Mouse (Mus musculus): Measurements from ENCODE around the gene Zfp740. TPM values are rescaled to one million over a fixed set of nuclear protein-coding genes. Genes with fewer than 3 reads are reported as not detected.
"Not testable (repeated sequence)": the region's sequence is repeated elsewhere in the genome, so short reads cannot be mapped to it uniquely, and the experiment has no call there.

Gene Zfp740
- polyA plus RNA-seq (2012; rRNA removed): 69.6 and 71.9 TPM in 2 replicates

DNA sequence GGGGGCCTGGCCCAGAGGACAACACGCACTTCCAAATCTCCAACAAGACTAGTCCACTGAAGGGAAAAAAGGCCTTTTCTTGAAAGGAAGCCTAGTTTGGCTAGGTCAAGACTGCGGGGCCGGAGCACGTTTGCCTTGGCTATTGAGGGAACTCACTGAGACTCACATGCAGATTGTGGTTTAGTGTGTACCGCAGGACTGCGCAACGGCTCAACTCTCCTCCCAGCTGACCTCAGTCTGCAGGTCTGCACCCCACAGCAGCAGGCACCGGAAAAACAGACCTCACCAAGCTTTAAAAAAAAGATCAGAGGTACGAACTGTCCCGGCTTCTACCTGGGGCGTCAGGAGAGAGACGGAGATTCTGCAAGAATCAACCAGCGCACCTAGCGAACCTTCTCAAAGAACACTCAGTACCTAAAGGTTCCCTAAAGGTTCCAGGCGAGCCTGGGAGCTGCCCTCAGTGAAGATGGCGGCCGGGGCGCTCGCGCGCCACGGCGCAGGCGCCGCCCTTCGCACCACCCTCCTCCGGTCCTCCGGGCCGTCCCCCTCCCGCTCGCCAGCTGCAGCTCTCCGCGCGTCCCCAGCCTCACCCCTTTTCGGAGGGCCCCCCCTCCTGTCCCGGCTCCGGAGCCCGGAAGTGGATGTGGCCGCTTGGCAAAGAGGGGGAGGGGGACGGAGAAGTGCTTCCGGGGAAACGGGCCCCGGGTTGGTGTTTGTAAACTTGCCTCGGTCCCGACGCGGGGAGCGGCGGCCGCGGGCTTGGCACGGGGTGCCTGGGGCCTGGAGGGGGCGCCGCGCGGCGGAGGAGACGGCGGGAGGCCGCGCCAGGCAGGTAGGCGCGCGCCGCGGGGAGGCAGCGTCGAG is at the start of gene Zfp740:
Gene Zfp740, plus strand, starts transcription at position 279 of the 864 bp plus-strand sequence.
- TF ChIP-seq CTCF (IDR thresholded peaks at IDR 0.05; ENCODE audit: borderline replicate concordance, control insufficient read depth, extremely low read depth, insufficient read depth, low read length, poor library complexity) (peak; percentile 55; the same call in 1 of the 2 replicates), POLR2A (IDR thresholded peaks at IDR 0.05; ENCODE audit: control insufficient read depth, extremely low read depth, insufficient read depth, low read length, poor library complexity) (peak; percentile 70)
- Histone ChIP-seq H3K4me1 (replicated peaks; ENCODE audit: control insufficient read depth, insufficient read depth, low read length) (peaks cover 29% of the 10 kb centered on the region), H3K27ac (ENCODE audit: control insufficient read depth, insufficient read depth, low read length) (peak within 1 kb of the TSS; percentile 98), H3K4me3 (ENCODE audit: control insufficient read depth, insufficient read depth, low read length) (peak within 1 kb of the TSS; percentile 95), H3K36me3 (ENCODE audit: control insufficient read depth, insufficient read depth, low read length) (peaks cover 11% of the 10 kb centered on the region), H3K27me3 (ENCODE audit: control insufficient read depth, insufficient read depth, low read length) (no peaks in the 10 kb centered on the region)
- under 1% methylated on average over 68 of the region's 68 CpGs for WGBS
- DNase-seq: peak; percentile 97

DNA sequence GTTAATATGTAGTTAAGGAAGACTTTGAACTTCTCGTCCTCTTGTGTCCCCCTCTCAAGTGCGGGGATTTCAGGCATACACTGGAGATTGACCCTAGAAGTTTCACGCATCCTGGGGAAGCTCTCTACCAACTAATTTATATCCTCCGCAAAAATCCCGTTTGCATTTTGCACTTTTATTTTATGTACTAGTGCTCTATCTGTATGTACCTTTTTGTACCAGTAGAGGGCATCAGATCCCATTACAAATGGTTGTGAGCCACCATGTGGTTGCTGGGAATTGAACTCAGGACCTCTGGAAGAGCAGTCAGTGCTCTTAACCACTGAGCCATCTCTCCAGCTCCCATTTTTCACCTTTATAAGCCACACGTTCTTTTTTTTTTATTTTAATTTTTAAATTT is 48.0 kb upstream of the Zfp740 start:
- WGBS: 96% methylated on average over 6 of the region's 6 CpGs
- H3K4me3 ChIP-seq (ENCODE audit: control insufficient read depth, insufficient read depth, low read length); H3K36me3 ChIP-seq (ENCODE audit: control insufficient read depth, insufficient read depth, low read length): not testable (repeated sequence)

DNA sequence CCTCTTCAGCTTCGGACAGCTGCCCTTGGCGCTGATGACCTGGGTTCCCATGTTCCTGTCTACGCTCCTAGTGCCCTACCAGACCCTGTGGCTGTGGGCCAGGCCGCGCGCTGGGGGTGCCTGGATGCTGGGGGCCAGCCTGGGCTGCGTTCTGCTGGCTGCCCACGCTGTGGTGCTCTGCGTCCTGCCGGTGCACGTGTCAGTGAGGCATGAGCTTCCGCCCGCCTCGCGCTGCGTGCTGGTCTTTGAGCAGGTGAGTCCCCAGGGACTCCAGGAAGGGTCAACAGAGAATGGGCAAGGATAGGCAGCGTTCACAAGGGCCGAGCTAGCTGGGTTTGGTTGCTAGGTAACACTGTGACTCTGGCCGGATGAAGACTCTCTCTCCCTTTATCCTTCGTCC is 46.2 kb upstream of the Zfp740 start:
- H3K36me3 ChIP-seq (ENCODE audit: control insufficient read depth, insufficient read depth, low read length): no peaks in the 10 kb centered on the region
- H3K4me1 ChIP-seq (replicated peaks; ENCODE audit: control insufficient read depth, insufficient read depth, low read length): 0 out of 2 replicates have a peak, but pooled peaks cover 2% of the 10 kb centered on the region

More for the DNA sequence above, 48.0 kb upstream of the Zfp740 start:
- not testable (repeated sequence) for DNase-seq; H3K27me3 ChIP-seq (ENCODE audit: control insufficient read depth, insufficient read depth, low read length); H3K27ac ChIP-seq (ENCODE audit: control insufficient read depth, insufficient read depth, low read length)
- peaks cover 11% of the 10 kb centered on the region for H3K4me1 ChIP-seq (replicated peaks; ENCODE audit: control insufficient read depth, insufficient read depth, low read length)

GRCm38 (mm10) chr15:102160415-102161060 is 42.5 kb upstream of the Zfp740 start:
- Histone ChIP-seq H3K4me3 (ENCODE audit: control insufficient read depth, insufficient read depth, low read length) (no peak overlapping the region), H3K27ac (ENCODE audit: control insufficient read depth, insufficient read depth, low read length) (no peak overlapping the region), H3K4me1 (replicated peaks; ENCODE audit: control insufficient read depth, insufficient read depth, low read length) (peaks cover 15% of the 10 kb centered on the region), H3K27me3 (ENCODE audit: control insufficient read depth, insufficient read depth, low read length) (no peaks in the 10 kb centered on the region), H3K36me3 (ENCODE audit: control insufficient read depth, insufficient read depth, low read length) (no peaks in the 10 kb centered on the region)
- DNase-seq: peak; percentile 9
- no peak for TF ChIP-seq POLR2A (IDR thresholded peaks at IDR 0.05; ENCODE audit: control insufficient read depth, extremely low read depth, insufficient read depth, low read length, poor library complexity)
- no peak for TF ChIP-seq CTCF (IDR thresholded peaks at IDR 0.05; ENCODE audit: borderline replicate concordance, control insufficient read depth, extremely low read depth, insufficient read depth, low read length, poor library complexity)
- 75% methylated on average over 27 of the region's 27 CpGs for WGBS

More for the DNA sequence above, 46.2 kb upstream of the Zfp740 start:
- H3K27me3 ChIP-seq (ENCODE audit: control insufficient read depth, insufficient read depth, low read length): no peaks in the 10 kb centered on the region; the same call in 1 of the 2 replicates
- H3K4me3 ChIP-seq (ENCODE audit: control insufficient read depth, insufficient read depth, low read length): no peak overlapping the region
- DNase-seq: no peak
- no peak for TF ChIP-seq CTCF (IDR thresholded peaks at IDR 0.05; ENCODE audit: borderline replicate concordance, control insufficient read depth, extremely low read depth, insufficient read depth, low read length, poor library complexity)
- no peak for TF ChIP-seq POLR2A (IDR thresholded peaks at IDR 0.05; ENCODE audit: control insufficient read depth, extremely low read depth, insufficient read depth, low read length, poor library complexity)
- no peak overlapping the region for H3K27ac ChIP-seq (ENCODE audit: control insufficient read depth, insufficient read depth, low read length)
- WGBS: 96% methylated on average over 20 of the region's 20 CpGs

DNA sequence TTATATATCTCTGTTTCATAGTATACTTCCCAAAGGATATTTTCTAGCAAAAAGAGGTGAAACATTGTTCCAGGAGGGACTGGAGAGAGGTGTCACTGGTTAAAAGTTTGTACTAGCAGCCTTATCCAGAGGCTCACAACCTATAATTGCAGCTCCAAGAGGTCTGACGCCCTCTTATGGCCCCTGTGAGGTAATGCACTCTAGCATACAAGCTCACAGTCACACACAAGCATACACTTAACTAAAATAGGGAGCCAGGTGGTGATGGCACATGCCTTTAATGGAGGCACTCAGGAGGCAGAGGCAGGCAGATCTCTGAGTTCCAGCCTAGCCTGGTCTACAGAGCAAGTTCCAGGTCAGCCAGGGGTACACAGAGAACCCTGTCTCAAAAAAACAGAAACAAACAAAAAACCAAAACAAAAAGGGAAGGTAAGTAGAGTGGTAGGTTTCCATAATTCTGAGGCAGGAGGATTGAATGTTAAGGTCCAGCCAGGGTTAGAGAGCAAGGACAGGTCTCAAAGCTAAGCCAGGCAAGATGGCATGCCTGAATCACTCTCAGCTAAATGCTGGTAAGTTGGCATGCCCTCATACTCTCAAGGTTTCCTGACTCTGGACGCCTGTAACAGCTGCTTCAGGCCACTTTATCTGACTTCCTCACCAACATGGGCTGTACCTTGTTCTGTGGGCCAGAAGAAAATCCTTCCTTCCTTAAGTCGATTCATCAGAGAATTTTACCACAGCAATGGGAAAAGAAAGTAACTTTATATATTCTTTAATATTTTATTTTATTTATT is 39.0 kb upstream of the Zfp740 start:
- no peak overlapping the region for H3K4me3 ChIP-seq (ENCODE audit: control insufficient read depth, insufficient read depth, low read length)
- peaks cover 19% of the 10 kb centered on the region for H3K4me1 ChIP-seq (replicated peaks; ENCODE audit: control insufficient read depth, insufficient read depth, low read length)
- WGBS: 36% methylated on average over 3 of the region's 3 CpGs
- H3K27ac ChIP-seq (ENCODE audit: control insufficient read depth, insufficient read depth, low read length): 0 out of 2 replicates have a peak overlapping the region, but pooled peaks have one; percentile 5
- TF ChIP-seq CTCF (IDR thresholded peaks at IDR 0.05; ENCODE audit: borderline replicate concordance, control insufficient read depth, extremely low read depth, insufficient read depth, low read length, poor library complexity) (no peak), POLR2A (IDR thresholded peaks at IDR 0.05; ENCODE audit: control insufficient read depth, extremely low read depth, insufficient read depth, low read length, poor library complexity) (no peak)
- H3K27me3 ChIP-seq (ENCODE audit: control insufficient read depth, insufficient read depth, low read length): no peaks in the 10 kb centered on the region
- H3K36me3 ChIP-seq (ENCODE audit: control insufficient read depth, insufficient read depth, low read length): no peaks in the 10 kb centered on the region
- DNase-seq: no peak

- 3% methylated on average over 6 of the region's 6 CpGs for WGBS
Measured at GRCm38 (mm10) chr15:102165468-102166100, 37.5 kb upstream of the Zfp740 start.

More at GRCm38 (mm10) chr15:102165468-102166100, 37.5 kb upstream of the Zfp740 start:
- no peaks in the 10 kb centered on the region for H3K36me3 ChIP-seq (ENCODE audit: control insufficient read depth, insufficient read depth, low read length)
- H3K4me3 ChIP-seq (ENCODE audit: control insufficient read depth, insufficient read depth, low read length): no peak overlapping the region
- H3K4me1 ChIP-seq (replicated peaks; ENCODE audit: control insufficient read depth, insufficient read depth, low read length): peaks cover 17% of the 10 kb centered on the region
- H3K27ac ChIP-seq (ENCODE audit: control insufficient read depth, insufficient read depth, low read length): peak overlapping the region; percentile 86
- DNase-seq: peak; percentile 42
- TF ChIP-seq POLR2A (IDR thresholded peaks at IDR 0.05; ENCODE audit: control insufficient read depth, extremely low read depth, insufficient read depth, low read length, poor library complexity) (no peak), CTCF (IDR thresholded peaks at IDR 0.05; ENCODE audit: borderline replicate concordance, control insufficient read depth, extremely low read depth, insufficient read depth, low read length, poor library complexity) (no peak)
- no peaks in the 10 kb centered on the region for H3K27me3 ChIP-seq (ENCODE audit: control insufficient read depth, insufficient read depth, low read length)

Data from thymus, adult 2 months (tissue).